Mouse (Mus musculus) kidney, embryonic 14.5 days (tissue): ENCODE data around the gene Ttc7b. TPM values are rescaled to one million over a fixed set of nuclear protein-coding genes. Genes with fewer than 3 reads are reported as not detected.

Source experiments
- ATAC-seq: fragments of 200-750 bp; cut with Nextera tagmentation; 2 replicates; pipeline ENCODE4 v1.8.0; 2017; ENCODE audit warnings: moderate number of reproducible peaks, mild to moderate bottlenecking, moderate TSS enrichment, moderate library complexity; ENCODE audit not compliant: low FRiP score, low TSS enrichment
- H3K27ac ChIP-seq: fragments of 300-500 bp; sonication (generic); 2 replicates; pipeline ENCODE4 v1.5.1; 2014; ENCODE audit warnings: low read depth, mild to moderate bottlenecking, low read length, moderate library complexity, mixed read lengths
- H3K27me3 ChIP-seq: fragments of 300-500 bp; sonication (generic); 2 replicates; pipeline ENCODE4 v1.6.1; 2014; ENCODE audit warnings: mild to moderate bottlenecking, low read length; ENCODE audit not compliant: control insufficient read depth, insufficient read depth
- H3K36me3 ChIP-seq: fragments of 300-500 bp; sonication (generic); 2 replicates; pipeline ENCODE4 v1.6.1; 2014; ENCODE audit warnings: low read length, mixed read lengths; ENCODE audit not compliant: control insufficient read depth, insufficient read depth
- H3K4me1 ChIP-seq: fragments of 300-500 bp; sonication (generic); 2 replicates; pipeline ENCODE4 v1.6.1; 2014; ENCODE audit warnings: low read length, mixed read lengths; ENCODE audit not compliant: control insufficient read depth, insufficient read depth
- H3K4me2 ChIP-seq: fragments of 300-500 bp; sonication (generic); replicated peaks from 2 replicates; pipeline ENCODE4 v1.6.1; 2014; ENCODE audit warnings: low read depth, mild to moderate bottlenecking, low read length
- H3K4me3 ChIP-seq: fragments of 300-500 bp; sonication (generic); 2 replicates; pipeline ENCODE4 v1.5.1; 2014; ENCODE audit warnings: mild to moderate bottlenecking, low read length
- H3K9ac ChIP-seq: fragments of 300-500 bp; sonication (generic); 2 replicates; pipeline ENCODE4 v1.6.1; 2014; ENCODE audit warnings: low read depth, mild to moderate bottlenecking, low read length, moderate library complexity
- H3K9me3 ChIP-seq: fragments of 300-500 bp; sonication (generic); 2 replicates; pipeline ENCODE4 v1.6.1; 2016; ENCODE audit warnings: low read length; ENCODE audit not compliant: control insufficient read depth
- WGBS: fragments of 180-500 bp; shearing (Covaris S2); extraction: QIAGEN DNeasy Blood & Tissue Kit; methylation state at CpG from one replicate; pipeline ENCODE4 v1.1.7; 2014; 5-methylcytosine and 5-hydroxymethylcytosine counted together
- polyA plus RNA-seq: library from polyadenylated mRNA; unstranded; fragments of >200 nt; fragmentation: Nextera tagmentation; extraction: Ambion mirVana; gene quantifications from 2 replicates; pipeline ENCODE4 v1.2.1, GENCODE M21; 2014

Ttc7b gene
- polyA plus RNA-seq, 1 experiment from 2014 or later: 7.6 TPM

DNA sequence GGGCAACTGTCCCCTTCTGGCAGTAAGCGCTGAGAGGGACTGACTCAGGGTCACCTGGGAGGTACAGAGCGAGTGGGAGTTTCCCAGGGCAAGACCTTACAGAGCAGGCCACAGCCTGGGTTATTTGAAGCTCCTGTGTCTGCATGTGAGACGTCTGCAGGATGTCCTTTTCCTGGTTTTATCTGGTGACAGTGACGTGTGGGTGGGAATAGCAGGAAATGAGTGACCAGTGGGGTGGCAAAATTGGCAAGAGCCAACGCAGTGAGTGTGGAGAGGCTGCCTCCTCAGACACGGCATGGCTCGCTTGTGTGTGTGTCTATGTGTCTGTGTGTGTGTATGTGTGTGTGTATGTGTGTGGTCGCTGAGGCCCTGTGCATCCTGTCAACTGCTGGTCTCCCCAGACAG lies 221.3 kb downstream of the Ttc7b start:
- Histone ChIP-seq H3K4me1 (no peaks in the 10 kb centered on the region), H3K36me3 (peaks cover 6% of the 10 kb centered on the region; the same call in 1 of the 2 replicates), H3K4me2 (no peak overlapping the region), H3K27me3 (no peaks in the 10 kb centered on the region), H3K4me3 (no peak overlapping the region), H3K9ac (no peak overlapping the region), H3K27ac (no peak overlapping the region), H3K9me3 (0 out of 2 replicates have a peak, but pooled peaks cover 5% of the 10 kb centered on the region)
- 36% methylated on average over 8 of the region's 8 CpGs for WGBS
- ATAC-seq: 0 out of 2 replicates have a peak, but pooled peaks have one; percentile 36

GRCm38 (mm10) chr12:100298788-100299187 lies 221.8 kb downstream of the Ttc7b start:
- Histone ChIP-seq H3K9ac (no peak overlapping the region), H3K27me3 (no peaks in the 10 kb centered on the region), H3K4me1 (no peaks in the 10 kb centered on the region), H3K9me3 (0 out of 2 replicates have a peak, but pooled peaks cover 5% of the 10 kb centered on the region), H3K27ac (no peak overlapping the region), H3K4me2 (no peak overlapping the region), H3K36me3 (peaks cover 6% of the 10 kb centered on the region; the same call in 1 of the 2 replicates), H3K4me3 (no peak overlapping the region)
- 80% methylated on average over 2 of the region's 2 CpGs for WGBS
- no peak for ATAC-seq

- H3K9ac ChIP-seq: no peak overlapping the region
- no peak overlapping the region for H3K27ac ChIP-seq
- H3K36me3 ChIP-seq: peaks cover 6% of the 10 kb centered on the region; the same call in 1 of the 2 replicates
- 0 out of 2 replicates have a peak, but pooled peaks cover 5% of the 10 kb centered on the region for H3K9me3 ChIP-seq
- no peaks in the 10 kb centered on the region for H3K4me1 ChIP-seq
- no peaks in the 10 kb centered on the region for H3K27me3 ChIP-seq
- H3K4me2 ChIP-seq: no peak overlapping the region
- no peak for ATAC-seq
- 84% methylated on average over 4 of the region's 4 CpGs for WGBS
- no peak overlapping the region for H3K4me3 ChIP-seq
These were observed 222.7 kb downstream of the Ttc7b start for GRCm38 (mm10) chr12:100297961-100298360.

GRCm38 (mm10) chr12:100294457-100294856 lies 226.2 kb downstream of the Ttc7b start:
- no peaks in the 10 kb centered on the region for H3K36me3 ChIP-seq
- no peak overlapping the region for H3K9ac ChIP-seq
- ATAC-seq: no peak
- 0 out of 2 replicates have a peak, but pooled peaks cover 5% of the 10 kb centered on the region for H3K9me3 ChIP-seq
- H3K4me2 ChIP-seq: no peak overlapping the region
- WGBS: 88% methylated on average over 2 of the region's 2 CpGs
- H3K27ac ChIP-seq: no peak overlapping the region
- no peaks in the 10 kb centered on the region for H3K27me3 ChIP-seq
- H3K4me3 ChIP-seq: no peak overlapping the region
- peaks cover 17% of the 10 kb centered on the region for H3K4me1 ChIP-seq

DNA sequence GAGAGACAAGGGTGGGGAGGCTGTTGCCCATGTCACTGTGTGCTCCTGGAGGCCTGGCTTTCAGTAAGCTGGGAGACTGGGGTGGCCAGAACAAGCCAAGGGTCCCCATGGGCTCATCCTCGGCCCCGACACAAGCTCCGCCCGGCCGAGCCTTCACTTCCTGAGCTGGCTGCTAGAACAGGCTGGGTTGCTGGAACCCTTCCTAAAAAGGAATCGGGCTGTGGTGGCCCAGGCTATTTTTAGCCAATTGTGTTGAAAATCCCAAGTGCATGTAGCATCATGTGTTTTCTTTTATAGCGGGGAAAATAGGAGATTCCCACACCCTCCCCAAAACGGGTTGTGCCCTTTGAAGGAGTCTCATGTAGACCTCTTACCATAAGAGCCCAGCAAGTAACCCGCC lies 226.7 kb downstream of the Ttc7b start:
- no peak overlapping the region for H3K4me3 ChIP-seq
- no peak overlapping the region for H3K27ac ChIP-seq
- H3K4me2 ChIP-seq: no peak overlapping the region
- H3K27me3 ChIP-seq: no peaks in the 10 kb centered on the region
- H3K36me3 ChIP-seq: no peaks in the 10 kb centered on the region
- WGBS: 80% methylated on average over 9 of the region's 9 CpGs
- H3K4me1 ChIP-seq: peaks cover 22% of the 10 kb centered on the region
- no peak for ATAC-seq
- H3K9ac ChIP-seq: no peak overlapping the region
- H3K9me3 ChIP-seq: 0 out of 2 replicates have a peak, but pooled peaks cover 5% of the 10 kb centered on the region

GRCm38 (mm10) chr12:100290711-100291685 lies 229.6 kb downstream of the Ttc7b start:
- Histone ChIP-seq H3K27ac (peak overlapping the region; percentile 51; the same call in 1 of the 2 replicates), H3K36me3 (no peaks in the 10 kb centered on the region), H3K4me1 (peaks cover 27% of the 10 kb centered on the region), H3K4me3 (no peak overlapping the region), H3K9ac (no peak overlapping the region), H3K9me3 (0 out of 2 replicates have a peak, but pooled peaks cover 5% of the 10 kb centered on the region), H3K27me3 (no peaks in the 10 kb centered on the region), H3K4me2 (no peak overlapping the region)
- ATAC-seq: peak; percentile 67
- WGBS: 49% methylated on average over 18 of the region's 18 CpGs

DNA sequence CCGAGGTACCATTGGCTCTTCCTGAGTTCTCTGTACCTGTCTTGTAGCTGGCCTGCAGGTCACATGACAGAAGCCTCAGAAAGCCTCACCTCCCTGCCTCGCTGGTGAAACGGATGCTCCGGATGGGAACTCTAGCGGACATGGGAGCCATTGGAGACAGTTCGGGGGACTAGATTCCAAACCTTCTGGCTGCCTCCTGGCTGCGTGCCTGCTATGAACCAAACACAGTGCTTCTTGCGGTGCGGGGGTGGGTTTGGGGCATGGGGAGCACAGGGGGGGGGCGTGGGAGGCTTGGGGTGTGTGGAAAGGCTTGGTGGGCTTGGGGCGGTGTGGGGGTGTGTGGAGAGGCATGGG lies 230.5 kb downstream of the Ttc7b start:
- 60% methylated on average over 11 of the region's 11 CpGs for WGBS
- no peak for ATAC-seq
- no peak overlapping the region for H3K4me3 ChIP-seq
- H3K4me2 ChIP-seq: no peak overlapping the region
- H3K27me3 ChIP-seq: no peaks in the 10 kb centered on the region
- peaks cover 27% of the 10 kb centered on the region for H3K4me1 ChIP-seq
- H3K9ac ChIP-seq: no peak overlapping the region
- peak overlapping the region; percentile 59; the same call in 1 of the 2 replicates for H3K27ac ChIP-seq
- H3K9me3 ChIP-seq: 0 out of 2 replicates have a peak, but pooled peaks cover 5% of the 10 kb centered on the region
- no peaks in the 10 kb centered on the region for H3K36me3 ChIP-seq

GRCm38 (mm10) chr12:100289267-100290177 lies 231.1 kb downstream of the Ttc7b start:
- H3K4me3 ChIP-seq: no peak overlapping the region
- no peaks in the 10 kb centered on the region for H3K36me3 ChIP-seq
- no peak overlapping the region for H3K4me2 ChIP-seq
- ATAC-seq: peak; percentile 84
- peaks cover 27% of the 10 kb centered on the region for H3K4me1 ChIP-seq
- 0 out of 2 replicates have a peak, but pooled peaks cover 1% of the 10 kb centered on the region for H3K9me3 ChIP-seq
- no peak overlapping the region for H3K9ac ChIP-seq
- WGBS: 21% methylated on average over 8 of the region's 8 CpGs
- peak overlapping the region; percentile 59 for H3K27ac ChIP-seq
- no peaks in the 10 kb centered on the region for H3K27me3 ChIP-seq
